Mouse (Mus musculus) hematopoietic stem cell, adult 5-6 weeks (primary cell): Measurements from ENCODE around the gene Lrrk2. TPM values are rescaled to one million over a fixed set of nuclear protein-coding genes. Genes with fewer than 3 reads are reported as not detected.

Experiments used
- ATAC-seq, 2 experiments: fragments of 125-278 bp in 1 of 2; replicated peaks in 1 of 2; 2 replicates each; pipeline ENCODE4 v1.8.0; 2016 to 2017; ENCODE audit warnings: inconsistent platforms in 2 of 2, mild to moderate bottlenecking in 2 of 2, moderate number of reproducible peaks in 2 of 2, low read depth in 1 of 2, moderate TSS enrichment in 1 of 2; ENCODE audit not compliant: low FRiP score in 2 of 2, poor library complexity in 2 of 2, severe bottlenecking in 2 of 2, insufficient read depth in 1 of 2, low TSS enrichment in 1 of 2
- total RNA-seq: library from RNA; stranded (forward); fragments of 172-1452, 232-1000 nt; gene quantifications from 2 replicates; pipeline ENCODE4 v1.2.3, GENCODE M21; 2017

Lrrk2 gene
- 13.3 and 26.9 TPM in 2 replicates for total RNA-seq

DNA sequence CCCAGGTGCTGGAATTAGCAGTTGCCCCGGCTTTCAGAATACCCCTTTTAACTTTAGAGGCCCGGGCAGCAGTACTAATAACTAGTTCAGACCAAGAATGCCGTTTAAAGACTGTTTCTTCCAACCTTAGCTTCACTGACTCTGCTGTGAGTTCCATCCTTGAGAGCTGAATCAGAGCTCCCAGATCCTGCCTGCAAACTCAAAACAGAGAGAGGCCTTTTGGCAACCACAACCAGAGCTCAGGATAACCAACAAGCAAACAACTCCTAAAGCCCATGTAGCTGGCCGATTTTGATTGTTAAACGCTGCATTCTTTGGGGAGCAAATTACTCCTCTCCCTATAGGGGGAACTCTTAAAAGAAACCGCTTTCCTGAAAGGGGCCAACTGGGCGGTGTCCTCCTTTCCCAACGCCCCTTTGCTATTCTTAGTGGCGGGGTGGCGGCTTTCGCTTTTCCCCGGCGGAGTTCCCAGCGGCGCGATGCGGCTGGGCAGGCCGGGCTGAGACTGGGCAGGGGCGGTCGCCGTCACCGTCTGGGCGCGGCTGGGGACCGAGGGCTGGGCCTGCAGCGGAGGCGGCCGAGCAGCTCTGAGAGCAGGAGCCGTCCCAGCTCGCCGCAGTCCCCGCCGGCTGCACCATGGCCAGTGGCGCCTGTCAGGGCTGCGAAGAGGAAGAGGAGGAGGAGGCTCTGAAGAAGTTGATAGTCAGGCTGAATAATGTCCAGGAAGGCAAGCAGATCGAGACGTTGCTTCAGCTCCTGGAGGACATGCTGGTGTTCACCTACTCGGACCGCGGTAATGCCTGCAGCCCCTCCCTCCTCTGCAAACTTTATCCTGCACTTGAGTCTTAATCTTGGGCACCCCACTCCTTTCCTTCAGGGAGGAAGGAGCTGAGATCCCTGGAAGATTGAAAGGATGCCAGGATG lies at the start of gene Lrrk2:
Lrrk2 (plus strand) TSS at position 531 of the 924 bp plus-strand sequence.
- peak; percentile 94 to 97 for ATAC-seq

DNA sequence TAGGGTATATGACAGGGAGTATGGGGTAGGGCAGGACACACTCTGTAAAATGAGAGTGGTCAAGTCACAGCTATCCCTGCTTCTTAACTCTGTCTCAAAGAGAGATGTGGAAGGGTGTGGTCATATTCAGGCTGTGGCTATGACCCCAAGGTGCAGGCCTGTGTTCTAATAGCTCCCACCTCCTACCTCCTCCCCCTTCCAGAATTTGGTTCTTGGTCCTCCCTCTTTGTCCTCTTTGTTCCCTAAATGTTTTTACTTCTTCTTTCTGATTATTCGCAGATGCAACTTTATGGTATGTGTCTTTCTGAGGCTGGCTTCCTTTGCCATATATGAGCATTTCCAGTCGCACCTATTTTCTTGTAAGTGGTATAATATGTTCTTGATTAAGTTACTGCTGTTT lies 48.5 kb upstream of the Lrrk2 start:
- ATAC-seq = no peak

DNA sequence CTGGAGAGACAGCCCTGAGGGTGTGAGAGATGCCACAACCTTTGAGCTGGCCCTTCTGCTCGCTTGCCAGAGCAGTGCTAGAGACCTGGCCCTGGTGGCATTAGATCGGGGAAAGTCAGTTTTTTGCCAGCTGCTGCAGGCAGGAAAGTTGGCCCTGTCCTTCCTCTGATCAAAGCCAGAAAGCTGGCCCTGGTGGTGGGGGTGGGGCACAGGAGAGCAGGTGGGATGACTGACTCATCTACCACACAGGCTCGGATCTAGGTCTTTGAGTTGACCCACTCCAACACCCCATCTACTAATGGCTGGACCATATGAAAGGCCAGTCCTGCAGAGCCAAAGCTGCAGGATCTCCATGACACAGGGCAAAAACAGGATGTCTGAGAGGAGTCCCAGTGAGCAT lies 43.8 kb upstream of the Lrrk2 start:
- ATAC-seq = no peak

DNA sequence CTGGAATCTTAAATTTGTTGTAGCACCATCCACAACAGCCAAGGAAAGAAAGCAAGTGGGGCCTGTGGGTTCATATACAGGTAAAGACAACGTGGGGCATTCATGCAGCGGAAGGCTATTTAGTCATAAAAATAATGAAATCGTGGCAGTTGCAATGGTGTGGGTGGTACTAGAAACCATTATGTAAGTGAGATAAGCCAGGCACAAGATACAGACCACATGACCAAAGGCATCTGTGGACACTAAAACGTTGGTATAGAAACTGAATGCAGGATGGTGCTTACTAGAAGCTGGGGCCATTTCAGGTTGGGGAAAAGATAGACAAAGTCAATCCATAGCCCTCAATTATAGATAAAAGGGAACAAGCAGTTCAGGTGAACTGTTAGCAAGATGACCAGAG lies 40.5 kb upstream of the Lrrk2 start:
- peak in 1 of 2 experiments; percentile 51; a peak in 1 of 4 replicates for ATAC-seq

DNA sequence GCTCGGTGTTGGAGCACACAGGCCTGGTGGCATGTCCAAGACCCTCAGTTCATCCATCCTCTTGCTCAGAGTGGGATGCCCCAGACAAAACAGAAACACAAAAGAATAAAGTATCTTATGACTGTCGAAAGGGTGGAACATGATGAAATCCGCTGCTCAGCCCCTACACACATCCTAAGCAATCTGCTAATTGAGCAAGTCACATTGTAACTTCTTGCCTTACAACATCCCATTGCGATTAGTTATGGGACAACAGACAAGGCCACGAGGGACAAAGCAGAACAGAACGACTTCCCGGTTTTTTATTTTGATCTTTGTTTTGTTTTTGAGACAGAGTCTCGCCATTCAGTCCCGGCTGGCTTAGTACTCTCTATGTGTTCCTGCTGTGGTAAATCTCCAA lies 39.9 kb upstream of the Lrrk2 start:
- ATAC-seq = peak in 1 of 2 experiments; percentile 73; a peak in 1 of 4 replicates

DNA sequence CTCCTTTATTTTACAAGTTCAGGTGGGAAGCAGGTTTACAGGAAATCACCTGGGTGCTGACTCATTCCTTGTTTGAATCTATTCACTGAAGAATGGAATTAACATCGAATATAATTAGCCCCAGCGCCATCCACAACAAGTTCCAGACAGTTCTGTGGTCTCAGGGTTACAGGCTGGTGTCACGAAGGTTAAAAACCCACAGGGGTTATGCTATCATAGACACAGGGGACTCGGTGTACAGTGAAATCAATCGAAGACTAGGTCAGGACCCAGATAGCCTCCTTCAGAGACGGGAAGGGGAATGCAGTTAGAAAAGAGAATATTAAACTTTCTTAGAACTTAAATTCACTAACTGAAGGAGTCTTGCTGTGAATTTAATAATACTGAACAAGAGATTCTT lies 39.2 kb upstream of the Lrrk2 start:
- 0 out of 4 replicates have a peak, but pooled peaks of 1 of the 2 experiments have one; percentile 35 for ATAC-seq

DNA sequence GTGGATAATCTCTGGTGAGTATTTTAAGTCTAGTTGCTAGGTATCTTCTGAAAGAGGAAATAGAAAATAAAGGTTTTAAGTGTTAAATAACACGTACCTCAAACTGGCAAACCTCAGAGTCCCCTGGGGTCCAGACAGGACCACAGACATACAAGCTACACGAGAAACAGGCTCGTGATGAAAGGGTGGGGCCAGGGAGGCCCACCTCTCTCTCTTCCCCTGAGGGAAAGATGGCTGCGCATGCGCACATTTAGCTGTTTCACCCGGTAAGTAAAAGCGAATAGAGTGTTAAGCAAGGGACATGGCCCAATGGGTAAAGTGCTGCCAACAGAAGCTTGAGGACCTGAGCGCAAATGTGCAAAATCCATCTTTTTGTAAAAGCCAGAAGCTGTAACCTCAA lies 38.7 kb upstream of the Lrrk2 start:
- no peak for ATAC-seq

DNA sequence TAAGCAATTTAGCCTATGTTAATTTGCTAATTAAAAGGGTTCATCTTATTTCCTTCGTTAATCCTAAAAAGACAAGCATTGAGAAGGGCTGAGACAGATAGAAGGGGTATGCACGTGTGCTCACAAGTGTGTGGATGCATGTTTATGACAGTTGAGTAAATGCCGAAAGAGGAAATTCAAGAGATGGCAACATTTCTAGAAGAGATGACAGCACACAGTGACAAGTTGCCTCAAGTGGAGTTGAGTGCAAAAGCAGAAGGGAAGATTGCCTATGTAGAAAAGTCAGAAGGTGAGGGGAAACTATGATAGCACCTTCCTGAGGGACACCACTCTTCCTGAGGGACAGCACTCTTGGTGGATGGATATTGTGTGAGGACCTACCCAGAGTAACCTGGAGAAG lies 31.3 kb upstream of the Lrrk2 start:
- peak in 1 of 2 experiments; percentile 25; a peak in 1 of 4 replicates for ATAC-seq

DNA sequence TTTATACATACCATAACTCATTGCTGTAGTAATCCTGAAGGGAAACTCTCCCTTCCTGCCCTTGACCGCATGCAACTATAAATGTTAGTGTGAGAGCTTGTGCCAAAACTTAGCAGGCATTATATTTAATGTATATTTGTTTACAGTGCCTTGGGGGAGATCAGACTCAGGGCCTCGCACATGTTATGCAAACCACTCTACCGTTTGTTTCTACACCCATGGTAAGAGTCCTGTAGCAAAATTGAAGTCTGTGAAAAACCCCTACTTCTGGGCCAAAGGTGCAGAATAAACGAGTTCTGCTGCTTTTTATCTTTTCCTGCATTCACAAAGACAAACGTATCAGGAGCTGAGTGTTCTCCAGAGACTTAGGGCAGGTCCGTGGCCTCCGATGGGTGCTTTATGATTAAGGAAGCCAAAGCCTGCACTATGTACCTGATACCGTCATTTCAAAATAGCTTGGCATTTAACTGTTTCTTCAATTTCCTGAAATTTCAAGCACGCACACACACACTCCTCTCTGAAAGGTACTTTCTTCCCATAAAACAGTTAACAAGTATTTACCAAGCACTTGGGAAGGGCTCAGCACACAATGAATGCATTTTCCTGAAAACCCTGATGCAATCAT lies 30.2 kb upstream of the Lrrk2 start:
- ATAC-seq = no peak

DNA sequence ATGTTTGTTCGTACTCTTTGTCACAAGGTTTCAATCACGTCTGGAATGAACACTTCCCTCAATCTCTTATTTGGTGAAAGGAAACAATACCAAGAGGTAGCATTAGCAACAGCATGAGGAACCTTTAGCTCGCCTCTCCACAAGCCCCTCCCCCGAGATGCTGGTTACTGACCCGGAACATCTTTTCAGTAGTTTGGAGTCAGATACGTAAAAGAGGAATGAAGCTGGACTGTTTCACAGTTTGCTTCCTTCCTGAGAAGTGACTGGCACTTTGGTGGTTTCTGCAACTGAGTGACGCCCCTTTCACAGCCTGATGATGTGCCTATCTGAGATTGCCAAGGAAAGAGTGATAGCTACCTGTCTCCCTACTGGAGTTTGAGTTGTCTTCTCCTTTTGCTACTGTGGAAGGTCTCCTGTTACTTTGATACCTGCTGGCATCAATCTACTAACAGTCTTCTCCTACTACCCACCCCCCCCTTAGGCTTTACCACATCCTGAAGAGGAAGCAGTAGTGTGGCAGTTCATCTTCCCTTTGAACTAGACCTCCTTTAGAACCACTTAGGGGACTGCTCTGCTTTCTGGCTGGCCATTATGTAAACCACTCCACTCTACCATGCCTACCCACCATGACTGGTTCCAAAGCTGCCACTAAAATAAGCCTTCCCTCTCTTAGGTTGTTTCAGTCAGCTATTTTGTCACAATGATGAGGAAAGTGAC lies 29.2 kb upstream of the Lrrk2 start:
- peak; percentile 84 to 91 for ATAC-seq

DNA sequence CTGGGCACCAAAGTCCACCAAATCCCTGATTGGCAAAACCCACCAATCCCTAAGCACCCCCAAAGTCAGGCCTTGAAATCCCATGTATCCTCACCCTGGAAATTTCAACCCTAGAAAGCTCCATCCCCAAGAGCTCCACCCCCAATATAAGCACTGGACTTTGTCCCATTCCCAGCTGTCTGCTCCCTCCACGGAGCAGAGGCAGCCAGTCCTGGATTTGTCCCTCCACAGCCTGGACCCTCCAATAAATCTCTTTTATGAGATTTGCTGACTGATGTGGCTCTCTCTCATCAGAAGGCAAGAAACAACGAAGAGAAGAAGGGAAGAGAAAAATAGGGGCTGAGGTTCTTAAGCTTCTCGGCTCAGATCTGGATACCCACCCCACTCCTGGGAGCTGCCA lies 22.7 kb upstream of the Lrrk2 start:
- ATAC-seq = no peak

DNA sequence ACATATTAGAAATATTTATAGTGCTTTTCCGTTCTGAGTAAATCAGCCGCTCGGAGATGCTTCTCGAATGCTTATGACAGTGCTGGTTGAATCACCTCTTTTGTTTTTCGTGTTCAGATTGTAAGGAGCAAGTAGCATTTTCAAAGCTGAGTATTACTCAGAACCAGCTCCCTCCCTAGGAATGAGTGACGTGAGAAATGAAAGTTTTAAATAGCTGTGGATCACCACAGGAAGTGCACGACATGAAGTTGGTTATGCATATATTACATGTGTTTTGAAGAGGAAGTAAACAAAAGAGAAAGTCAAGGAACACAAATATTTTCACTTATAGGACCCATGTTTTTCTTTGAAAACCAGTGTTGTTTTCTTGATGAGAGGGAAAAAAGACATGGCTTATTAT lies 21.5 kb upstream of the Lrrk2 start:
- ATAC-seq = peak; percentile 96 to 98

DNA sequence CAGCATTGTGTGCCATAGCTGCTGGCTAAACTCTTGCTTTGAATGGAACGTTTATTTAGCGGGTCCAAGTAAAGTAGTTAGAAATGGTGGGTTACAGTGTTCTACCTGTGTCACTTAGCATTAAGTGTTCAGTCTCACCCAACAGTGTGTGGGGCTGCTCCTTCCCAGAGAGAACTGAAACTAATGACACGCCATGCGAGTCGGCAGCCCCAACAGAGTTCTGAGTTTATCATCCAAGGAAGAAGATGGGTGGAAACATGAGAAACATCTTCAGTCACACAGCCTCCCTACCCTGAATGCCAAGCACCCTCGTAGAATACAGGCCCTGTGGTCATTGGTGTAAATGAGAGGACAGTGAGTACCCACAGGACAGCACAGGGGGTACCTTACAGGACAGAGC lies 14.7 kb upstream of the Lrrk2 start:
- ATAC-seq = no peak

DNA sequence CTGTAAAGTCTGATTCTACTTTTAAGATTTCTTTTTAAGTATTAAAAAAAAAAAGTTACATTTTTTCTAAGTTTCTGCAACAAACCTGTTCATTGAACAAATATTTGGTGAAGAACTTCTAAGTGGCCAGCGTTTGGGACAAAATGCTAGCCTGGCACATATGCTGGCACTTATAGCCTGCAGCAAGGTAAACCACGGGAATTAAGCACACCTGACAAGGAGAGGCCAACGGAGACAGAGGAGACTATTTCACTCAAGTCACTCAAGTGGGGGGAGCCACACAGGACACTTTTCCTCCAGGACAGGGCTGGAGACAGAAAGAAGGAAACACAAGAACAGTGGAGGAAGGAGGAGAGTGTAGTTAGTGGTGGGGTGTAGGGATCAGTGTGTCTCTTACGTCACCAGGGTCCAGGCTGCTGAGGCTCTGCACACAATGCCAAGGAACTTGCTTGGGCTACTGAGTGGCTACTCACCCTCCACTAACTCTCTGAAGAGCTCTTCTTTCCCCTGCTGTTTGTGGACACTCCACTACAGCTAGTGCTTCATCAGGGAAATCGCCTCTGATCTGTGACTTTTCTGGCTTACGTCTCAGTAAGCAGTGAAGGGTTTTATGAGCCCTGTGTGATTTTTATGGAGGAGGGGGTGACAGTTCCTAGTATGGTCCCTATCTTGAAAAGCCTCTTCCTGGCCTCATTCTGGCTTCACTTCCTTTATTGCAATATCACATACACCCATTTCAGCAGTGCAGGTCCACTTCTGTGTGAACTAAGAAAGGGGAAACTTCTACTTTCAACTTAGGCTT lies 12.5 kb upstream of the Lrrk2 start:
- peak; percentile 42 to 80; a peak in 2 of 4 replicates for ATAC-seq

DNA sequence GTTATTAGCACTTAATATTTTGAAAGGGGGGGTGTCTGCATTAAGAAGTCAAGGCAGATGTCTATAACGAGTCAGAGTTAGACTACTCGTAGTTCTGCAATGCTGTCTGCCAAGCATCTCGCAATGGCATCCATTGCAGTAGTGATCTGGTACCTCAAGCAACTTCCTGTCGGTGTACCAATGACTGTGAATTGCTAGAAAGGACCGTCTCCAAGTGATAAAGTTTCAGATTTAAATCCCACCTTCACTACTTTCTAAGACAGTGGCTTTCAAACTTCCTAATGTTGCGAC lies 12.0 kb upstream of the Lrrk2 start:
- ATAC-seq = peak in 1 of 2 experiments; percentile 68; a peak in 2 of 4 replicates

DNA sequence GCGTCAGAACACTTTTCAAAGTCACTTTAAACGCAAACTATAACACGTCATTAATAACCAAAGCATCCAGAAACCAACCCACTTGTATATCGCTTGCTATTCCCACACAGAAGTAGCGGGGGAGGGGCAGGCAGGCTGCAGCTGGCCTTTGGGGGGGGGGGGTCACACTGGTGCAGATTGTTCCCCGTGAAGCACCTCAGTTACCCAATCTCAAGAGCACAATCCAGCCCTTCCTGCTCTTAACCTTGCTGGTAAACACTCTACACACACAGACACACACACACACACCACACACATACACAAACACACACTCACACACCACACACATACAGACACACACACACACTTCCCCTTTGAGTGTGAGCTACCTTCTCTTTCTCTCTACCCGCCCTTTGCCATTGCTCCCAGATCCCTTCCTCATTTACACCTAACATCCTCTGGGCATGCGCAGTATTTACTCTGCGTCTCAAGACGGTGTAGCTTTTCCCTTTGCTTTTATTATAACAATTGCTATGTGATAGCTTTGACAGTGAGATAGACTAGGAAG lies 8.3 kb upstream of the Lrrk2 start:
- peak in 1 of 2 experiments; percentile 22; a peak in 1 of 4 replicates for ATAC-seq

DNA sequence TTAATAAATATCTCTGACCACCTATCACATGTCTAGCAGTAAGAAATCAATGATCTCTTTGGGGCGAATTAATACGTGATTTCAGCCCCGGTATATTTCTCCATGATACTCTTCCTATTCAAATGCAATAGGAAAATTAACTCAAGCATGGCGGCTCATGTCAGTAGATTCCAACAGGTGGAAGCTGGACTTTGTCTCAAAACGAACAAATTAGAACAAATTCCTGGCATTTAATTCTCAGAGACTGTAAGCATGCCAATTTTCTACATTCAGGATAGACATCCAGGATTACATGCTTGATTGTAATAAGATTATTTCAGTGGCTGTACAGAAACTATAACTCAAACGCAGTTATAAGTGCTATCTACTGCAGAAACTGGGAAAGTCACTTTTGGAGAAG lies 7.4 kb upstream of the Lrrk2 start:
- ATAC-seq = no peak
